Comparison of ENCODE assay signal across 18 mouse cellular contexts in genomic region chr4:139052796-139053195, GRCm38 (mm10). TPM values are rescaled to one million over a fixed set of nuclear protein-coding genes. Genes with fewer than 3 reads are reported as not detected.
DNase-seq lines count a peak whose midpoint lies in the region; ATAC-seq and TF ChIP-seq lines count a peak whose summit lies in the region.
"Had no signal": no experiment of that assay in that cellular context is flagged by ENCODE, and none has a peak within 500 bp of the region (broad histone marks: within the 10 kb centered on the region; RNA-seq: fewer than 3 reads in every experiment).

No protein-coding gene starts in this region.

- 0 out of 2 replicates have a peak overlapping the region, but pooled peaks have one; percentile 12 for H3K9ac ChIP-seq in limb, embryonic 12.5 days (replicated peaks)
- H3K9ac ChIP-seq: embryonic facial prominence, embryonic 12.5 days; forebrain, embryonic 13.5 days; forebrain, embryonic 15.5 days; forebrain, postnatal 0 days had no signal

- DNase-seq in layer of hippocampus, adult 2 months (ENCODE audit: low spot score in 2 of 2): no peak
- DNase-seq in layer of hippocampus, adult 9-11 months: no peak
- no peak for DNase-seq in limb, embryonic 10.5 days (ENCODE audit: low spot score)
- peak; percentile 23 for DNase-seq in brain, embryonic 14.5 days (ENCODE audit: low read depth)
- DNase-seq in kidney, adult 18-20 months: no peak
- DNase-seq: adrenal gland, postnatal 25 days; cerebellum, adult 11-12 months; cerebellum, adult 8-10 months; cerebellum, adult 9-11 months; cerebellum, postnatal 25 days; forebrain, postnatal 0 days had no signal

- WGBS in limb, embryonic 12.5 days: 75% methylated on average over 7 of the region's 7 CpGs
- WGBS in limb, embryonic 10.5 days: 86% methylated on average over 7 of the region's 7 CpGs

- no peaks in the 10 kb centered on the region for H3K36me3 ChIP-seq in limb, embryonic 12.5 days
- no peaks in the 10 kb centered on the region for H3K36me3 ChIP-seq in limb, embryonic 10.5 days
- H3K36me3 ChIP-seq: embryonic facial prominence, embryonic 10.5 days; embryonic facial prominence, embryonic 12.5 days; forebrain, embryonic 15.5 days had no signal

- 0 out of 2 replicates have a peak, but pooled peaks cover 3% of the 10 kb centered on the region for H3K9me3 ChIP-seq in limb, embryonic 12.5 days
- no peaks in the 10 kb centered on the region for H3K9me3 ChIP-seq in limb, embryonic 10.5 days (replicated peaks)
- H3K9me3 ChIP-seq: embryonic facial prominence, embryonic 10.5 days; embryonic facial prominence, embryonic 12.5 days; forebrain, embryonic 13.5 days; forebrain, embryonic 15.5 days had no signal

- no peak overlapping the region for H3K4me3 ChIP-seq in layer of hippocampus, adult 2 months
- no peak overlapping the region for H3K4me3 ChIP-seq in limb, embryonic 12.5 days (replicated peaks)
- no peak overlapping the region for H3K4me3 ChIP-seq in limb, embryonic 10.5 days
- H3K4me3 ChIP-seq: embryonic facial prominence, embryonic 10.5 days; embryonic facial prominence, embryonic 12.5 days; forebrain, embryonic 13.5 days; forebrain, embryonic 15.5 days had no signal

- H3K27ac ChIP-seq in layer of hippocampus, adult 2 months: peak overlapping the region; percentile 61; the same call in 1 of the 2 replicates
- H3K27ac ChIP-seq in limb, embryonic 12.5 days: no peak overlapping the region
- H3K27ac ChIP-seq in limb, embryonic 10.5 days: no peak overlapping the region
- H3K27ac ChIP-seq: embryonic facial prominence, embryonic 10.5 days; embryonic facial prominence, embryonic 12.5 days; forebrain, embryonic 13.5 days; forebrain, embryonic 15.5 days had no signal

- ATAC-seq in limb, embryonic 12.5 days (ENCODE audit: insufficient number of reproducible peaks, insufficient read depth, low FRiP score, low TSS enrichment, low read depth): no peak
- ATAC-seq: forebrain, embryonic 13.5 days; forebrain, embryonic 15.5 days; forebrain, postnatal 0 days had no signal

- TF ChIP-seq POLR2A in brain, embryonic 14.5 days (IDR thresholded peaks at IDR 0.05; ENCODE audit: borderline replicate concordance, extremely low read depth, insufficient read depth, insufficient read length, poor library complexity, severe bottlenecking): no peak

- H3K4me2 ChIP-seq in limb, embryonic 12.5 days: no peak overlapping the region
- H3K4me2 ChIP-seq: embryonic facial prominence, embryonic 12.5 days; forebrain, embryonic 13.5 days; forebrain, embryonic 15.5 days had no signal

- 0 out of 2 replicates have a peak, but pooled peaks cover 12% of the 10 kb centered on the region for H3K27me3 ChIP-seq in limb, embryonic 12.5 days
- H3K27me3 ChIP-seq in limb, embryonic 10.5 days (ENCODE audit: low read depth, poor library complexity, severe bottlenecking): no peaks in the 10 kb centered on the region
- H3K27me3 ChIP-seq: embryonic facial prominence, embryonic 12.5 days; forebrain, embryonic 15.5 days had no signal

- H3K4me1 ChIP-seq in limb, embryonic 12.5 days (replicated peaks): no peaks in the 10 kb centered on the region
- H3K4me1 ChIP-seq in limb, embryonic 10.5 days: no peaks in the 10 kb centered on the region; the same call in 1 of the 2 replicates
- H3K4me1 ChIP-seq: embryonic facial prominence, embryonic 12.5 days had no signal

- TF ChIP-seq CTCF in layer of hippocampus, adult 2 months (conservative IDR thresholded peaks at IDR 0.05): no peak
- TF ChIP-seq CTCF in brain, embryonic 14.5 days (IDR thresholded peaks at IDR 0.05; ENCODE audit: borderline replicate concordance, extremely low read depth, insufficient read depth, insufficient read length): no peak

RNA-seq across cellular contexts. Expression of gene Htr6, which starts 22.6 kb away (rescaled TPM):
- 1 to 10 TPM; 7.3 to 7.6 TPM for total RNA-seq in layer of hippocampus, adult 2 months (2021)
- polyA plus RNA-seq in limb, embryonic 12.5 days (2016; fragmentation: Nextera tagmentation; extraction: Ambion mirVana): 0.50 and 0.60 TPM in 2 replicates
- polyA plus RNA-seq in limb, embryonic 10.5 days (2016; fragmentation: Nextera tagmentation; extraction: Ambion mirVana): not detected in 2 replicates
- 1.8 and 2.0 TPM in 2 replicates for polyA plus RNA-seq in brain, embryonic 14.5 days (2012; rRNA removed)
- polyA plus RNA-seq: embryonic facial prominence, embryonic 14.5 days had no signal

RNA-seq across cellular contexts. Expression of gene Nbl1, which starts 40.0 kb away (rescaled TPM):
- total RNA-seq in layer of hippocampus, adult 2 months (2021): 10 to 100 TPM; 84.4 to 89.9 TPM
- 141 and 152 TPM in 2 replicates for polyA plus RNA-seq in limb, embryonic 12.5 days (2016; fragmentation: Nextera tagmentation; extraction: Ambion mirVana)
- polyA plus RNA-seq in limb, embryonic 10.5 days (2016; fragmentation: Nextera tagmentation; extraction: Ambion mirVana): 12.5 and 28.7 TPM in 2 replicates
- 33.8 and 35.8 TPM in 2 replicates for polyA plus RNA-seq in brain, embryonic 14.5 days (2012; rRNA removed)
- total RNA-seq: MEL had no signal
